Mouse (Mus musculus) MEL (cell line): ENCODE results near the gene Rabggtb.

Experiments used
- CTCF ChIP-seq, 3 experiments: IDR thresholded peaks in 2 of 3; conservative IDR thresholded peaks in 1 of 3; 2 replicates each; pipeline ENCODE4 v1.5.1; 2011 to 2012; ENCODE audit warnings: low read length in 3 of 3, low read depth in 2 of 3, mild to moderate bottlenecking in 2 of 3, improper control_type of control experiment in 1 of 3, inconsistent platforms in 1 of 3, mixed read lengths in 1 of 3, moderate library complexity in 1 of 3; ENCODE audit not compliant: control insufficient read depth in 1 of 3, insufficient read depth in 1 of 3, poor library complexity in 1 of 3, severe bottlenecking in 1 of 3
- E2F4 ChIP-seq: IDR thresholded peaks from 2 replicates; pipeline ENCODE4 v1.6.1; 2011; ENCODE audit warnings: low read depth, low read length, improper control_type of control experiment, borderline replicate concordance
- EP300 ChIP-seq, 2 experiments: IDR thresholded peaks; 2 replicates each; pipeline ENCODE4 v1.6.1; 2011; ENCODE audit warnings: improper control_type of control experiment in 2 of 2, low read length in 2 of 2, low read depth in 1 of 2, mild to moderate bottlenecking in 1 of 2
- GABPA ChIP-seq: IDR thresholded peaks from 2 replicates; pipeline ENCODE4 v1.6.1; 2012; ENCODE audit warnings: low read depth, mild to moderate bottlenecking, inconsistent platforms, low read length, improper control_type of control experiment, moderate library complexity
- MAX ChIP-seq: IDR thresholded peaks from 2 replicates; pipeline ENCODE4 v1.6.1; 2011; ENCODE audit warnings: low read length, improper control_type of control experiment
- NELFE ChIP-seq: IDR thresholded peaks from 2 replicates; pipeline ENCODE4 v1.6.1; 2011; ENCODE audit warnings: low read depth, low read length, improper control_type of control experiment
- POLR2A ChIP-seq, 2 experiments: IDR thresholded peaks; 2 replicates each; pipeline ENCODE4 v1.6.1; 2011 to 2012; ENCODE audit warnings: low read length in 2 of 2, mild to moderate bottlenecking in 2 of 2, control low read depth in 1 of 2, improper control_type of control experiment in 1 of 2, low read depth in 1 of 2, moderate library complexity in 1 of 2; ENCODE audit not compliant: control insufficient read depth in 1 of 2, insufficient read depth in 1 of 2, poor library complexity in 1 of 2
- POLR2AphosphoS2 ChIP-seq: IDR thresholded peaks from 2 replicates; pipeline ENCODE4 v1.6.1; 2011; ENCODE audit warnings: low read length, improper control_type of control experiment
- USF1 ChIP-seq: IDR thresholded peaks from 2 replicates; pipeline ENCODE4 v1.6.1; 2014; ENCODE audit warnings: low read depth, mild to moderate bottlenecking, inconsistent platforms, low read length, improper control_type of control experiment, moderate library complexity
- ZKSCAN1 ChIP-seq: IDR thresholded peaks from 2 replicates; pipeline ENCODE4 v1.6.1; 2012; ENCODE audit warnings: low read depth, mild to moderate bottlenecking, inconsistent platforms, low read length, improper control_type of control experiment, moderate library complexity
- ZNF384 ChIP-seq: IDR thresholded peaks from 2 replicates; pipeline ENCODE4 v1.6.1; 2012; ENCODE audit warnings: low read depth, mild to moderate bottlenecking, inconsistent platforms, low read length, improper control_type of control experiment

- TF ChIP-seq POLR2A (IDR thresholded peaks at IDR 0.05; ENCODE audit: control insufficient read depth in 1 of 2, insufficient read depth in 1 of 2, low read depth in 1 of 2, low read length in 2 of 2, poor library complexity in 1 of 2): no peak; a peak in 1 of 4 replicates
- no peak for TF ChIP-seq GABPA
- no peak for TF ChIP-seq USF1
- no peak for TF ChIP-seq CTCF (IDR thresholded peaks at IDR 0.05 in 2 of 3, conservative IDR thresholded peaks at IDR 0.05 in 1 of 3; ENCODE audit: control insufficient read depth in 1 of 3, insufficient read depth in 1 of 3, low read depth in 2 of 3, low read length in 3 of 3, poor library complexity in 1 of 3, severe bottlenecking in 1 of 3)
- no peak for TF ChIP-seq ZNF384
- TF ChIP-seq E2F4: no peak
- TF ChIP-seq EP300 (IDR thresholded peaks at IDR 0.05; ENCODE audit: low read depth in 1 of 2, low read length in 2 of 2): no peak
- no peak for TF ChIP-seq ZKSCAN1
- no peak for TF ChIP-seq NELFE
- TF ChIP-seq MAX: no peak
- TF ChIP-seq POLR2AphosphoS2: no peak
Measured at GRCm38 (mm10) chr3:153902595-153902994, 10.2 kb downstream of the Rabggtb start.
